ENCODE assay signal across 17 mouse cellular contexts in the genomic region with DNA sequence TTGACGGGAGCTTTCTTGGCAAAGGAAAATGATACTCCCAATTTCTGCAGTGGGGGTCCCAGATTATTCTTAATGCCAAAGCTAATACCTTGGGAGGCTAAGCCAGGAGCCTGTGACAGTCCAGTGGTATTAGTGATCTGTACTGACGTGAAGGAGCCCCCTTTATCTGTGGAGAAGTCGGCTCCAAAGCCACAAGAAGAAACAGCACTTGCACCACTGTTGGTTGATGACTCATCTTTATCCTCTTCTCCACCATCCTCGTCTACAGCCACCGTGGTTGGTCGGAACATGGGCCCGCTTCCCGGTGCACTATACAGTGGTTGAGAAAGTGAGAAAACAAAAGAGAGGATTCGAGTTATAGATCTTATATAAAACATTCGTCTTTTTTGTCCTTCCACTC. TPM values are rescaled to one million over a fixed set of nuclear protein-coding genes. Genes with fewer than 3 reads are reported as not detected.
"Had no signal": no experiment of that assay in that cellular context is flagged by ENCODE, and none has a peak within 500 bp of the region (broad histone marks: within the 10 kb centered on the region; RNA-seq: fewer than 3 reads in every experiment).

No protein-coding gene starts in this region.

- H3K9me3 ChIP-seq: liver, embryonic 15.5 days; midbrain, embryonic 13.5 days; midbrain, embryonic 15.5 days; neural tube, embryonic 12.5 days; stomach, embryonic 15.5 days had no signal

- H3K4me2 ChIP-seq: liver, embryonic 15.5 days; lung, embryonic 14.5 days; midbrain, embryonic 11.5 days; midbrain, embryonic 13.5 days; midbrain, embryonic 15.5 days; neural tube, embryonic 12.5 days; stomach, embryonic 15.5 days had no signal

- H3K27me3 ChIP-seq: liver, embryonic 15.5 days; midbrain, embryonic 13.5 days; midbrain, embryonic 15.5 days; neural tube, embryonic 12.5 days; stomach, embryonic 15.5 days had no signal

- H3K9ac ChIP-seq: liver, embryonic 15.5 days; lung, embryonic 14.5 days; midbrain, embryonic 13.5 days; midbrain, embryonic 15.5 days; neural tube, embryonic 12.5 days; stomach, embryonic 15.5 days had no signal

- DNase-seq: lung, adult 18-20 months; lung, embryonic 14.5 days; lung, postnatal 10 days; lung, postnatal 4 days; right cerebral cortex, postnatal 14 days; thymus, adult 2 months; thymus, postnatal 25 days; thymus, postnatal 4 days had no signal

- H3K4me3 ChIP-seq: liver, embryonic 15.5 days; midbrain, embryonic 13.5 days; midbrain, embryonic 15.5 days; neural tube, embryonic 12.5 days; stomach, embryonic 15.5 days had no signal

- H3K27ac ChIP-seq: liver, embryonic 15.5 days; midbrain, embryonic 13.5 days; midbrain, embryonic 15.5 days; neural tube, embryonic 12.5 days; stomach, embryonic 15.5 days; stomach, postnatal 0 days had no signal

- ATAC-seq: midbrain, embryonic 13.5 days; midbrain, embryonic 15.5 days had no signal

- H3K4me1 ChIP-seq: liver, embryonic 15.5 days; midbrain, embryonic 13.5 days; midbrain, embryonic 15.5 days; neural tube, embryonic 12.5 days; stomach, embryonic 15.5 days had no signal

RNA-seq across cellular contexts. Expression of a gene that starts 34.3 kb away (rescaled TPM):
- total RNA-seq: monocyte, adult 5-6 weeks; neutrophil, adult 5-6 weeks had no signal
